Mouse (Mus musculus): ENCODE measurements around the gene Ptpn7. TPM values are rescaled to one million over a fixed set of nuclear protein-coding genes. Genes with fewer than 3 reads are reported as not detected.

Ptpn7 gene
- total and polyA plus RNA-seq, 3 experiments: 61.4 to 81.9 (median 81.9) TPM

DNA sequence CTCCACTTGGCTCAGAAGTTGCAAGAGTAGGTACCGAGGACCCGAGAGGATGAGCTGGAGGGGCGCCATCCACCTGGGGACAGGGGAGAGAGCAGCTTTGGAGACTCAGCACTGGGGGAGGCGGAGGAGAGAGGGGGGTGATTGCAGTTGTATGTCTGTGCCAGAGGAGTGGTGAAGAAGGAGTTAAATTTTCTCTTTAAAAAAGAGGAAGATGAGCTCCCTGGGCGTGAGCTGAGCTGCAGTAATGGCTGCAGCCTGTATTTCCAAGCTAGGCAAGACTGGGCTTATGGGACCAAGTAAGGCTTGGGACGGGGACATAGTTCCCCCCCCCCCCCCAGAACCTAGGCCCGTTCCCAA, 15.2 kb downstream of the Ptpn7 start:
- Histone ChIP-seq H3K9ac (ENCODE audit: insufficient read depth, low read depth) (peak overlapping the region; percentile 67), H3K4me2 (ENCODE audit: insufficient read depth, low read depth, poor library complexity, severe bottlenecking) (peak overlapping the region; percentile 88), H3K36me3 (replicated peaks in 1 of 2; ENCODE audit: control insufficient read depth in 1 of 2, insufficient read depth in 1 of 2, low read length in 1 of 2) (peaks cover 23 to 67% of the 10 kb centered on the region in 2 experiments), H3K27me3 (replicated peaks) (no peaks in the 10 kb centered on the region), H3K4me3 (replicated peaks in 1 of 3; ENCODE audit: low read depth in 2 of 3, low read length in 2 of 3, poor library complexity in 1 of 3) (peak overlapping the region; percentile 79 to 86 (median 82)), H3K4me1 (ENCODE audit: control insufficient read depth in 1 of 2, insufficient read depth in 2 of 2) (peaks cover 10 to 60% of the 10 kb centered on the region in 2 experiments), H3K27ac (ENCODE audit: insufficient read depth, low read depth) (peak overlapping the region; percentile 34; the same call in 1 of the 2 replicates), H3K9me3 (replicated peaks; ENCODE audit: low read length) (no peaks in the 10 kb centered on the region), H3K79me2 (replicated peaks; ENCODE audit: control insufficient read depth, extremely low read depth, insufficient read depth, poor library complexity, severe bottlenecking) (peaks cover 14% of the 10 kb centered on the region)
- in situ Hi-C loops (cut with MboI; ENCODE audit: low pct_ligation_motif_present, low pct_unique_long_range_greater_than_20kb, low sequenced_read_pairs): no loop called here
- no peak for DNase-seq (ENCODE audit: extremely low read depth)
- TF ChIP-seq MYC (IDR thresholded peaks at IDR 0.05; ENCODE audit: low read depth, low read length) (0 out of 2 replicates have a peak, but pooled peaks have one; percentile 16), RAD21 (IDR thresholded peaks at IDR 0.05; ENCODE audit: low read depth, low read length) (no peak), USF1 (IDR thresholded peaks at IDR 0.05; ENCODE audit: low read depth, low read length) (no peak), PAX5 (IDR thresholded peaks at IDR 0.05; ENCODE audit: low read length) (no peak), ZMIZ1 (IDR thresholded peaks at IDR 0.05; ENCODE audit: low read depth, low read length) (no peak), ZKSCAN1 (IDR thresholded peaks at IDR 0.05; ENCODE audit: borderline replicate concordance, low read depth, low read length) (no peak), TCF12 (IDR thresholded peaks at IDR 0.05; ENCODE audit: low read depth, low read length) (0 out of 2 replicates have a peak, but pooled peaks have one; percentile 18), EP300 (IDR thresholded peaks at IDR 0.05; ENCODE audit: low read length) (no peak), ZNF384 (IDR thresholded peaks at IDR 0.05; ENCODE audit: low read depth, low read length) (no peak), E2F4 (IDR thresholded peaks at IDR 0.05; ENCODE audit: insufficient replicate concordance, low read depth, low read length) (no peak), HCFC1 (IDR thresholded peaks at IDR 0.05; ENCODE audit: low read depth, low read length) (no peak; the same call in 1 of the 2 replicates), UBTF (IDR thresholded peaks at IDR 0.05; ENCODE audit: low read depth, low read length) (no peak), ZC3H11A (IDR thresholded peaks at IDR 0.05; ENCODE audit: low read depth, low read length) (no peak), MAX (IDR thresholded peaks at IDR 0.05; ENCODE audit: low read length) (no peak), POLR2AphosphoS2 (IDR thresholded peaks at IDR 0.05; ENCODE audit: low read depth, low read length) (no peak)
- dilution Hi-C loops (cut with MboI; ENCODE audit: extremely low pct_ligation_motif_present, extremely low pct_unique_long_range_greater_than_20kb, low sequenced_read_pairs): no loop called here

GRCm38 (mm10) chr1:135148476-135148875, 16.0 kb downstream of the Ptpn7 start:
- Histone ChIP-seq H3K9me3 (replicated peaks; ENCODE audit: low read length) (no peaks in the 10 kb centered on the region), H3K9ac (ENCODE audit: insufficient read depth, low read depth) (peak overlapping the region; percentile 67; the same call in 1 of the 2 replicates), H3K4me3 (replicated peaks in 1 of 3; ENCODE audit: low read depth in 2 of 3, low read length in 2 of 3, poor library complexity in 1 of 3) (peak overlapping the region in 1 of 3 experiments; percentile 79), H3K4me2 (ENCODE audit: insufficient read depth, low read depth, poor library complexity, severe bottlenecking) (peak overlapping the region; percentile 88), H3K36me3 (replicated peaks in 1 of 2; ENCODE audit: control insufficient read depth in 1 of 2, insufficient read depth in 1 of 2, low read length in 1 of 2) (peaks cover 15 to 64% of the 10 kb centered on the region in 2 experiments), H3K4me1 (ENCODE audit: control insufficient read depth in 1 of 2, insufficient read depth in 2 of 2) (peaks cover 8 to 52% of the 10 kb centered on the region in 2 experiments), H3K27me3 (replicated peaks) (no peaks in the 10 kb centered on the region), H3K79me2 (replicated peaks; ENCODE audit: control insufficient read depth, extremely low read depth, insufficient read depth, poor library complexity, severe bottlenecking) (peaks cover 14% of the 10 kb centered on the region), H3K27ac (ENCODE audit: insufficient read depth, low read depth) (no peak overlapping the region)
- in situ Hi-C loops (cut with MboI; ENCODE audit: low pct_ligation_motif_present, low pct_unique_long_range_greater_than_20kb, low sequenced_read_pairs): no loop called here
- DNase-seq (ENCODE audit: extremely low read depth): no peak
- TF ChIP-seq RAD21 (IDR thresholded peaks at IDR 0.05; ENCODE audit: low read depth, low read length) (no peak), JUND (conservative IDR thresholded peaks at IDR 0.05; ENCODE audit: low read depth, low read length) (no peak), UBTF (IDR thresholded peaks at IDR 0.05; ENCODE audit: low read depth, low read length) (no peak), GABPA (IDR thresholded peaks at IDR 0.05; ENCODE audit: insufficient replicate concordance, low read depth, low read length) (no peak), MAFK (IDR thresholded peaks at IDR 0.05; ENCODE audit: insufficient replicate concordance, low read length) (no peak), TBP (conservative IDR thresholded peaks at IDR 0.05; ENCODE audit: low read depth, low read length) (no peak), NELFE (IDR thresholded peaks at IDR 0.05; ENCODE audit: low read depth, low read length) (no peak), PAX5 (IDR thresholded peaks at IDR 0.05; ENCODE audit: low read length) (no peak), CTCF (conservative IDR thresholded peaks at IDR 0.05 in 1 of 2, IDR thresholded peaks at IDR 0.05 in 1 of 2; ENCODE audit: low read depth in 2 of 2, low read length in 2 of 2) (no peak), CHD2 (IDR thresholded peaks at IDR 0.05; ENCODE audit: low read length) (no peak), KAT2A (IDR thresholded peaks at IDR 0.05; ENCODE audit: insufficient replicate concordance, low read length) (no peak), HCFC1 (IDR thresholded peaks at IDR 0.05; ENCODE audit: low read depth, low read length) (no peak)
- dilution Hi-C loops (cut with MboI; ENCODE audit: extremely low pct_ligation_motif_present, extremely low pct_unique_long_range_greater_than_20kb, low sequenced_read_pairs): no loop called here

All from CH12.LX (cell line).